Mouse (Mus musculus): Measurements from ENCODE around the gene Mybpc2.

- TF ChIP-seq MAFK (IDR thresholded peaks at IDR 0.05; ENCODE audit: insufficient read depth, low read depth, low read length) (no peak), ZNF384 (IDR thresholded peaks at IDR 0.05; ENCODE audit: low read depth, low read length) (no peak), ZC3H11A (IDR thresholded peaks at IDR 0.05; ENCODE audit: borderline replicate concordance, low read depth, low read length) (no peak)
Measured at GRCm38 (mm10) chr7:44529518-44529917, 5.1 kb upstream of the Mybpc2 start.

Data from ES-E14 (cell line).